Mouse (Mus musculus) layer of hippocampus, adult 9-10 months (tissue): Measurements from ENCODE around the gene Smarcd1.
"Not testable (repeated sequence)": the region's sequence is repeated elsewhere in the genome, so short reads cannot be mapped to it uniquely, and the experiment has no call there.

Experiments
- DNase-seq: peaks from one replicate; pipeline ENCODE4 v3.0.0; 2022; ENCODE audit warnings: low spot score

The Smarcd1 gene

DNA sequence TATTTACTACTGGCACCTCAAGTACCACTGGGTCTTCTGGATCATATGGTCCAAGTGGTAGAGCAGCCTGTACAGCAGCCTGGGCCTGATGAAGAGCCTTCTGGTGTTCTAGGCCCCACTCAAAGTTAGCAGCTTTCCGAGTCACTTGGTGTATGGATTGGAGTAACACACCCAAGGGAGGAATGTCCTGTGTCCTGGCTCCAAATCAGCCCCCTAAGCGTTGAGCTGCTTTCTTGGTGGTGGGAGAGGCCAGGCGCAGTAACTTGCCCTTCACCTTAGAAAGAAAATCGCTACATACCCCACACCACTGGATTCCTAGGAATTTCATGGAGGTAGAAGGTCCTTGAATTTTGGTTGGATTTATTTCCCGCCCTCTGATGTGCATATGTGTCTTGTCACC, 17.8 kb upstream of the Smarcd1 start:
- no peak for DNase-seq

DNA sequence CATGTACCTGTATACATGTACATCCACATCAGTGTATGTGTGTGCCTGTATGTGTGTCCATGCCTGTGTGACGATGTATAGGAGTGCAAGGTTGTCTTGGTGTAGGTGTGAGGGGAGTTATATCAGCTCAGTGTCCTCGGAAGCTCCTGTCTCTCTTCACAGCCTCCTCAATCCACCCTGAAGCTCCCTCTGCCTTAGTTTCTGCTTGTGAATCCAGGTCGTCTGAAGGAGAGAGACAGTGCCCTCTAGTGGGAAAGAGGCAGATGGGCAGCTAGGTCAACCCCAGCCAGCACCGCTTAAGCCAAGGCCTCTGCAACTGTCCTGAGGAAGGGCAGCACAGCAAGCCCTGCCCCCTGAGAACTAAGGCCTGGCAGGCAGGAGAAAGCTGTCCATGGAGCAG, 13.2 kb upstream of the Smarcd1 start:
- DNase-seq = no peak

DNA sequence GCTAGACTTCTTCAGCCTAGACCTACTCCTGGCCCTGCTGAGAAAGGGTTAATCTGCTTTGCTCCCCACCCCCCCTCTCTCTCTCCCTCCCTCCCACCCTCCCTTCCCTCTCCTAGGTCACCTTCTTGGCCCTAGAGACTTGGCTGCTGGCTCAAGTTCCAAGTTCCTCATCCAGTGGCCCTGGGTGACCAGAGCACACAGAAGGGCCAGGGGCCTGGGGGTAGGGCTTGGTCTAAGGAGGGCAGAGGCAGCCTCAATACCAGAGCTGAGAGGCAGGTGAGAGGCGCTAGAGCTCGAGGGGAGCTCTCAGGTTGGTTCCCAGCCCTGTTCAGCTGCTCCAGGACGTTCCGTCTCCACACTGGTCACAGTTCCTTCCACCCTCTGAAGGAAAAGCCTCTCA, 11.0 kb upstream of the Smarcd1 start:
- DNase-seq = no peak

DNA sequence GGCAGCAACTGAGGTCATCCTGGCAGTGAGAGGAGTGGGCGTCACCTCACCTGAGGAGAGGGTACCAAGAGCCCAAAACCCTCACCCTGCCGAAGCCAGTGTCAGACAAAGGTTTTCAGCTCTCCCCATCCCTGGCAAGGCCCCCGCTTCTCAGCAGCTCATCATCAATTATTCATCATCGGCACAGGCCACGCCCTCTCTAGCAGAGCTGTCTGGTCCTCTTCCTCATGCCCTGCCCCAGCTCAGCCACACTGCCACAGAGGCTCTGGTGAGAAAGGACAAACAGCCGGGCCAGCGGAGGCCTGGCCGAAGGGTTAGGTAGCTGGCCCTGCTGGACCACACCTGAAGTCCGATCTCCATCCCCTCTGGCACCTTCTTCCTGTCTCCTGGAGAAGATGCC, 10.0 kb upstream of the Smarcd1 start:
- no peak for DNase-seq

DNA sequence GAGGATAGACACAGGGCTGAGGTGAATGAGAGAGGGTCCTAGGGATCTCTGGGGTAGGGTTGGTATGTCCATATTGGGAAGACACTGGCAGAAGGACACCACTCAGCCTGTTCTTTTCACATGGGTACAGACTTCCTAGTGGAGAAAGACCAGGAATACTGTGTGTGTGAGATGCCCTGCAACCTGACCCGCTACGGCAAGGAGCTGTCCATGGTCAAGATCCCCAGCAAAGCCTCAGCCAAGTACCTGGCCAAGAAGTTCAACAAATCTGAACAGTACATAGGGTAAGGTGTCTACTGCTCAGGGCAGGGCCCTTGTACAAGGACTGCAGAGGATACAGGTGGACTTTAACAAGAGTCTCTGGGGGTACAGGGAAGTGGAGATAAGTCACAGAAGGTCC, 4.6 kb upstream of the Smarcd1 start:
- DNase-seq = no peak

DNA sequence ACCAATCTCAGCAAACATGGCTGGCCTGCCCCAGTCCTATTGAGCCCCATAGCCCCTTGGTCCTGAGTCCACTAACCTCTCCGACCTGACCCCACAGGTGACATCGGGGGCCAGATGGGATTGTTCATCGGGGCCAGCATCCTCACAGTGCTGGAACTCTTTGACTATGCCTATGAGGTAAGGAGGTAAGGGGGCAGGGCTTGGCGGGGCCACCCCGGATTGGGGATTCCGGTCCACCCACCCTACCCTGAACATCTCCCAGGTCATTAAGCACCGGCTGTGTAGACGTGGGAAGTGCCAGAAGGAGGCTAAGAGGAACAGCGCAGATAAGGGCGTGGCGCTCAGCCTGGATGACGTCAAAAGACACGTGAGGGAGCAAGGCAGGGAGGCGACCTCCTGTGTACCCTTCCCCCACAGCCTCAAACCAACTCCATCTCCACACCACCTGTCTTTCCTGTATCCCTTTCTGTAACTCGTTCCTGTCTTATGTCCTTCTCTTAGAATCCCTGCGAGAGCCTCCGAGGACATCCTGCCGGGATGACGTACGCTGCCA, 3.3 kb upstream of the Smarcd1 start:
- no peak for DNase-seq

DNA sequence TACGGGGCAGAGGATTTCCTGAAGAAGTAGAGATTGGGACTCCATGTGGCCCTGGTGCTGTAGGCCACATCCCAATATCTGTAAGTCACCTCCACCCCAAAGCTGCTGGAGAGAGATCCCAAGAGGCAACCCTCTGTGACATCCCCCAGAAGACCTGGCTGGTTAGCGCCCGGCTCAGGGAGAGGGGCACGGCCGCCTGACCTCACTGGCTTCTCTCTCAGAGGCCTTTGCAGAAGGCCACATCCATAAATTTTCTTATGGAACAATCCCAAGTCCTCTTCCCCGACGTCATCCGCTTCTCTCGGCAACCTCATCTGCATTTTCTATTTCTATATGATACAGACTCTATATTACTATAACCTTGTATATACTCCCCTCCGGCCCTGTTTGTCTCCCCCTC, 2.2 kb upstream of the Smarcd1 start:
- no peak for DNase-seq

DNA sequence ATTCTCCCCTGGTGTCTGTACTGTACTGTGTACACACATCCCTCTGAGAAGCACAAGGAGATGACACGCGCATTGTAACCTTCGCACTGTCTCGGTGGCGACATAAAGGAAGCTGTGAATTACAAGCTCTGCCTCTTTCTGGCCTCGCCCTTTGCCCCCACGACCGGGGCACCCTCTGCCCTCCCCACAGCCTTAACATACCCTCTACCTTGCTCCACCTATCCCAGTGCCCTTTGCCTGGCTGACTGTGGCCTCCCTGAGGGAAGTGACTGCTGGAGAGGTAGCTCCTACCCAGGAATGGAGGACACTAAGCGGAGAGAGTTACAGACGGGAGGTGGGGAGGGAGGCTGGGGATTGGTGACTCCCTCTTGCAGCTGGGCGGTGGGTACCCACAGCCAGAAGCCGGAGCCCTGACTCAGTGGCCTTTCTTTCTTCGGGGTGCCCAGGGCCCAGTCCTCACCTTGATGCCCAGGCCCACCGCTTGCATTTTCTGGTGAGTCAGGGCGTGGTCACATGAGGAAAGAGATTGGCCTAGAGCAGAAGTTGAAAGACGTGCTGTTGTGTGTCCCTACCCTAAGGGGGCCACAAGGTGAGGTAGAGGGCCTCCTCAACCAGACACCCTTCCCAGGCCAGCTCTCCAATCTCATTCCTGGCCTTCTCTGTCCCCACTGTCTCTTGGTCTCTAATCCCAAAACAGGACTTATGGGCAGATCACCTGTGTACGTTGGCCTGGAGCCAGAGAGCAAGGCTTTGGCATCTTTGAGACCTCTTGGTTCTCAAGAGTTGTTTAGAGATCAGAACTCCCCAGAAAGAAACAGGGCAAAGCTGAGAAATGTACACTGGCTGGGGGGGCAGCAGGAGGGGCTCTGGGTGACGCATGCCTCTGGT, 1.5 kb upstream of the Smarcd1 start:
- no peak for DNase-seq

DNA sequence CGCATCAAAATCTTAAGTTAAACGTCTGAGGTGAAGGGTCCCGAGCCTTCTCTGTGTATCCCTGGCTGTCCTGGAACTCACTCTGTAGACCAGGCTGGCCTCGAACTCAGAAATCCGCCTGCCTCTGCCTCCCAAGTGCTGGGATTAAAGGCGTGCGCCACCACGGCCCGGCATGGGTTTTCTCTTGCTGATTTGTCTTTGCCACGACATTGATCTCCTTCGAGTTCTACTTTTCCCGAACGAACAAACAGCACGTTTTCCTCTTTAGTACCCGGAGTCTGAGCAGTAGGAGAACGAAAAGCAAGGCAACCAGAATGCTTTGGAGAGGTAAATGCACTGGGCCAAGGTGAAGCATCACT, 310 bp upstream of the Smarcd1 start:
- not testable (repeated sequence) for DNase-seq

DNA sequence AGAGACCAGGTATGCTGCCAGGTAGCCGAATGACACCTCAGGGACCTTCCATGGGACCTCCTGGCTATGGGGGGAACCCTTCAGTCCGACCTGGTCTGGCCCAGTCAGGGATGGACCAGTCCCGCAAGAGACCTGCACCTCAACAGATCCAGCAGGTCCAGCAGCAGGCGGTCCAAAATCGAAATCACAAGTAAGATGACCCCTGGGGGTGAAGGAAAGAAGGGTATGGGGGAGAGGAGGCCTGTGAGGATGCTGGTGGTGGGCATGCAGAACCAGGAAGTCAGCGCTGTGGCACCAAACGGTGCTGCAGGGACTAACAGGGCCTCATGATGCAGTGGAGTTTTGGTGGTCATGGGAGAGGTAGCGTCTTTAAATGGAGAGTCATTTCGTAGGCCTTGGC, 1.2 kb downstream of the Smarcd1 start:
- DNase-seq = no peak

DNA sequence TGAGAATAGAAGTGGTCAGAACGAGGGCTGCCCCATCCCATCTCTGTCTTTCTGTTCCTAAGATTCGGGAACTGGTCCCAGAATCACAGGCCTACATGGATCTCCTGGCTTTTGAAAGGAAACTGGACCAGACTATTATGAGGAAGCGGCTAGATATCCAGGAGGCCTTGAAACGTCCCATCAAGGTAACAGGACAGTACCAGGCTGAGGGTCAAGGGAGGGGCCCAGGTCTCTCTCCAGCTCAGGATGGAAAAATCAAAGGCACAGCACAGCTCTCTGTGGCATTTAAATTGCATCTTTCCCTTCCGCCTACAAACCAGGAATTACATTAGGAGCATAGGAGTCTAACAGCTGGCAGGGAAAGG, 1.7 kb downstream of the Smarcd1 start:
- DNase-seq = no peak

DNA sequence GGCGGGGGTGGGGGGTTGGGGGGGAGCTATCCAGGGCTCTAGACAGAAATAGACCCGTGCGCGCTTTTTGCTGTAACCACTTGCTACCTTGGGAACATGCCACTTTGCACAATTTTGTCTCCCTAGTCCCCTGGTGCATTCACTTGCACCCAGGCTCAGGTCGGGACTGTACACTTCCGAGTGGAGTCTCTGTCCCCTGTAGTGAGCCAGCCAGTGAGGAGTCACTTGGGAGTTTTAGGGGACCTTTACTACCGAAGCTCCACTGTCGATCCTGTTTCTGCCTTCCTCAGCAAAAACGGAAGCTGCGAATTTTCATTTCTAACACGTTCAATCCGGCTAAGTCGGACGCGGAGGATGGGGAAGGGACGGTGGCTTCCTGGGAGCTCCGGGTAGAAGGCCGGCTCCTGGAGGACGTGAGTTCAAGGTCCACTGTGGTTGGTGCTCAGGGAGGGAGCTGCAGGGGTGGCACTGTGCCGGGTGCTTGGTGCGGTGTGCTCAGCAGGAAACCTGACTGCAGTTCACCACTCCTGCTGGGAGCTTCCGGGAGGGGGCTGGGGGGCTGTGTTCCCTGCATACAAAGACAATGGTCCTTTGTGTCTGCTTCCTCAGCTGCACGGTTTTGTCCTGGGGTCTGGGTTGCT, 2.2 kb downstream of the Smarcd1 start:
- no peak for DNase-seq

DNA sequence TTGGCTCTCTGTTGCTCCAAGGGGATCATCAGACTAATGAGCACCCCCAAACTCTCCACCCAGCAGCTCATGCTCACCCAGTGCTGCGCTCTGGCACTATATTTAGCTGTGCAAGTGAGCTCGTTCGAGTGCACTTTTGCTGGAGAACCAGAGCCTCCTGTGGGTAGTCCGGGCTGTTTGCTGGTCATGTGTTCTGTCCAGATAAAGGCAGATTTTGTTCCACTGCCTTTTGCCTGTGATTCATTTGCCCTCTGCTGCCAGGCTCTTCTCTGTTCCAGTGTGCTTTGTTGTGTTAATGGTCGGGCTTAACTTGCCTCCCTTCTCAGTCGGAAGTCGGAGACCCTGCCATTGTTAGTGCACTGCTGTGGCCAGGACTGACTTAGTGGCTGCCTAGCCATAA, 3.0 kb downstream of the Smarcd1 start:
- no peak for DNase-seq

DNA sequence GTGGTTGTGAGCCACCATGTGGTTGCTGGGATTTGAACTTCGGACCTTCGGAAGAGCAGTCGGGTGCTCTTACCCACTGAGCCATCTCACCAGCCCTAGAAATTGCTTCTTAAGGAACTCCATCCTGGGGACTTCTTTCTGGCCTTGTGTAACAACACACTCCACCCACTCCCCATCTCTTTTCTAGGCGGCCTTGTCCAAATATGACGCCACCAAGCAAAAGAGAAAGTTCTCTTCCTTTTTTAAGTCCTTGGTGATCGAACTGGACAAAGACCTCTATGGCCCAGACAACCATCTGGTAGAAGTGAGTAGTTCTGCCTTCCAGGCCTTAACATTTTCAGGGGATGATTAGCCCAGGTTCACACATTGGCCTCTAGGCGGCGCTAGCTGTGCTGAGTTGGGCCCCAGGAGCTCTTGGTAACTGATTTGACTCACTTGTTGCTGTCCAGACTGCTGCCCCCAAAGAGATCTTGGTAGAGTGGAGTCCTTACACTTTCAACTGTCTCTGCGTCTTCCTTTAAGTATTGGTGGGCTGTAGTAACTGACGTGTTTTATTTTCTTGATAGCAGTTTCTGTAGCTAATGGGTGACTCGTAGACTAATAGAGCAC, 3.6 kb downstream of the Smarcd1 start, which contains the start of gene Gm17349:
TSS of gene Gm17349 (minus strand) at position 51 of the 609 bp plus-strand sequence.
- no peak for DNase-seq

DNA sequence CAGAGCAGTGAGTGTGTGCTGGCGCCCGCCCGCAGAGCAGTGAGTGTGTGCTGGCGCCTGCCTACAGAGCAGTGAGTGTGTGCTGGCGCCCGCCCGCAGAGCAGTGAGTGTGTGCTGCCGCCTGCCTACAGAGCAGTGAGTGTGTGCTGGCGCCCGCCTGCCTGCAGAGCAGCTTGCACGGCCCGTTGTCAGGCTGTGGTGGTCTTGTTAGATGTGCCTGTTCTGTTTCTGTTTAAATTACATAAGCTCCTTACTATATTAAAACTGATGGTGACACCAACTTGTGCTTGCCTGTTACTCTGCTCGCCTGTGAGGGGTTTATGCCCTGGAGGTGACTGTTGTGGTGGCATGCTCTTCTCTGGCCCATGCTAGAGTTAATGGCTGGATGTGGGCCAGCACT, 6.2 kb downstream of the Smarcd1 start:
- DNase-seq = no peak

DNA sequence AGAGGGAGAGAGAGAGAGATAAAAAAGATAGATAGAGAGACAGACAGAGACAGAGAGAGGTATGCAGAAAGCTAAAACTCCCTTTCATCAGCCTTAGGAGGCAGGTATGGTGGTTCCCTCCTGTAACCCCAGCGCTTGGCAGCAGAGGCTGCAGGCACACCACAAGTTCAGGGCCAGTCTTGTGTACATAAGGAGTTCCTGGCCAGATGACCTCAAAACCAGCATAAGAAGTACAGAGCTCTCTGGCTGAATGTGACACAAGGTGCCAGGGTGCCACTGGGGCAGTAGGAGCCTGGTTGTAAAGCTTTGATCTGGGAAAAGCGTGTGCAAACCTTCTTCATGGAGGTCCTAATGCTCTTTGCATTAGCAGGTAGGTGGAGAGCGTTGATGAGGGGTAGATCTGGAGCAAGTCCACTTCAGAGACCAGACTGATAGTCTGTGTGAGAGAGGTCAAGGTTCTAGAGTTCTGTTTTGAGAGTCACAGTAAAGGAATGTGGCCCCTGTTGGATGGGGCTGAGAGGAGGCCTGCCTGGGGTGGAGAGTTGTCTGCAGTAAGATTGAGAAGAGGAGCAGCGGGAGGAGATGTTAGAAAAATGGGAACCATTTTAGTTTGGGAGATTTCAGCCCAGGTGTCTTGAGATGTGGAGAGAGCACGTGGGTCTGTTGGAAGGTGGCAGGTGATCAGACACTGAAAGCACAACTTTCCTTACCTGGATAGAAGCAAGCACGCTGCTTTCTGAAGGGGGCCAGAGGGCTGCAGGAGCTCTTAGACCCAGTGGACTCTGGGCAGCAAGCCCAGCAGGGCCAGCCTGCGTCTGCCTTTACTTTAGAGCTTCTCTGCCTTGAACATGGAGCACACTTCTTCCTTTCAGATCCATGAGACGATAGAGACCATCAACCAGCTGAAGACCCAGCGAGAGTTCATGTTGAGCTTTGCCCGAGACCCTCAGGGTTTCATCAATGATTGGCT, 8.6 kb downstream of the Smarcd1 start:
- no peak for DNase-seq

DNA sequence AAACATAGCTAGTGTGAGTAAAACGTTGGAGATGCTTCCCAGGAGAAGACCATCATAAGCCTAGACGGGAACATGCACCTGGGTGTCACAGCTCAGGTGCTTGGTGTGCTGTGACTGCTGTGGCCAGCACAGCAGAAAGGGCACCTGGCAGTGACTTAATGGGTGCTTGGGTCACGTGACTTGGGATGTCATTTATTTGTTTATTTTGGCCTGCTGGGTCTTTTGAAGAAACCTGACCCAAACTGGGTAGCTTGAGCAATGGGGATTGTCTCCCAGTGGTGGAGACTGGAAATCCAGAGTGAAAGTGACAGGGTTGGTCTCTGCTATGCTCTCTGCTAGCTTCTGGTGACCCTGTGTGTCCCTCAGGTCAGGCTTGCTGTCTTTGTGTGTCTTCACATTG, 9.6 kb downstream of the Smarcd1 start:
- DNase-seq = no peak

DNA sequence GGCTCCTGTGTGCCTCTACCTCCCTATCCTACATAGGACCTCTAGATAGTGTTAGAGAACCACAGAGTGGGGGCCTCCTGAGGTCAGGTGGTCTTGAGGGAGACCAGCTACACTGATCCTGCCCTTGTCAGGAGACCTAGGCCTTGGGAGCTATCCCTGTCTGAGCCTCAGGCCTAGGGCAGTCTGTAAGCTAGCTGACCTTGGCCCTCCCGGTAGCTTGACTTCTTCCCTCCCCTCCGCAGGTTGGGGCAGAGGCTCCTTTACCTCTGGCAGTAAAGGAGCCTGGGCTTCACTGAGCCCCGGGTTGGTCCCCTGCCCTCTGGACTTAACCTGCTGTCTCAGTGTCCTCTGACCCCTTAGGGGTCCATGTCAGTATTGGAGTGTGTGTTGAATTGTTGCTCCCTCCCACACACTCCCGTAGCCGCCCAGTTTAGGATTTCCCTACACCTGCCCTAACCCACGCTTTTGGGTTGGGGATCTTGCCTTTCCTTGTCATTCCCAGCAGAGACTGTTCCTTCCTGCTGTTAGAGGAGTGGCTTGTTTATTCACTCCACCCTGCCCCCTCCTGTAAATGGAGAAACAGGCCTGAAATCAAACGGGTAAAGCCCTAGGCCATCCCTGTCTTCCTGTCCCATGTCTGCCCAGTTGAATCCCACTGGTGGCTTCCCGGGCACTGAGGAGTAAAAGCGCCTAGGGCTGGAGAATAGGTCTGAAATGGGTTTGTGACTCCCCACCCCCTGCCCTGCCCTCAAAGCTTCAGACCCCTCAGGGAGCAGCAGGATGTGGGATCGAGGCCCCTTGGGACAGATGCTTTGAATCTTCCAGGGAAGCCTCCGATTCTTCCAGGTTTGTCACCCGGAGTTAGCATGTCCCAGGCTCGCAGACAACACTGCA, 11.0 kb downstream of the Smarcd1 start:
- DNase-seq = no peak

DNA sequence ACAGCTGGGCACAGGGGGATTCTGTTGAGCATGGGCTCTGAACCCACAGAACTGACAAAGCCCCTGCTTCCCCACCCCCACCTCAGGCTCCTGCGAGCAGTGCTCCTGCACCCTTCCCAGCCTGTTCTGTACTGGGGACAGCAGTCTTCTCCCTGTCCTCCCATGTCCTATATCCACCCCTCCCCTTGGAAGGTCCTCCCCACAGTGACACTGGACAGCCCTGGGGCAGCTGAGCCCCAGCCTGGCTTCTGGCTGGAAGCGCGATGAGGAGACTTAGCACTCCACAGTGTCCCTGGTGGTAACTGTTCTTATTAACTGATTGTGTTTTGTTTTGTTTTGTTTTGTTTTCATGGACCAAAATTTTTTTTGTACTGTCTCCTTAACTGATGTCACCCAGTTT, 11.6 kb downstream of the Smarcd1 start:
- DNase-seq = no peak

DNA sequence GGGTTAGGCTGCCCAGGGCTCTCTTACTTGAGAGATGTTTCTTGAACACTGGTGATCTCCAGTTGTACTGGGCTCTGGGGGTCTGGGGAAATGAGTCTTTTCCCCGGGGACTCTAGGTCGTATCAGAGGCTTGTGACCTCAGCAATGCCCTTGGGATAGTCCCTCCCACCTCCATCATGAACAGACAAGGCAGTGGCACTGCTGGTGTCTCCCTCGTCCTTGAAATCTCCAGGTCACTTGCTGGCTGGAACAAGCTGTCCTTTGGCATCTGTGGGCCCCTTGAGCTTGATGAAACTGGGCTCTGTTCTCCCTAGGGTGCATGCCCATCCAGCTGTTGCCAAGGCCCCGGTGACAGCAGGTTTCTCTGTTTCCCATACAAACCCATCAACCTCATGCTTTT, 12.3 kb downstream of the Smarcd1 start:
- DNase-seq = no peak

DNA sequence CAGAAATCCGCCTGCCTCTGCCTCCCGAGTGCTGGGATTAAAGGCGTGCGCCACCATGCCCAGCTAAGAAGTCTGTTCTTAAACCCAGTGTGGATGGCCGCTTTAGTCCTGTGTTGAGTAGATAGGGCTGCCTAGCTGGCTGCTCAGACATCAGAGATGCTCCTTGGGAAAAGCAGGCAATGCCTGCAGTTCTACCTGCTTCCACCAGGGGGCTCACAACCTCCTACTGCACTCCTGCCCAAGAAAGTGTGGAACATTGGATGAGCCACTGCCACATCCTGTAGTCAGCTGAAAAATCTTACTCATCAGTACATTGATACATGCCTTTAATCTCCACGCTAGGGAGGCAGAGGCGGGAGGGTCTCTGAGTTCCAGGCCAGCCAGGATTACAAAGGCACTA, 12.9 kb downstream of the Smarcd1 start:
- peak; percentile 77 for DNase-seq
